Mouse (Mus musculus) kidney, postnatal 25 days (tissue): ENCODE data around the gene Bola3.
"Not testable (repeated sequence)": the region's sequence is repeated elsewhere in the genome, so short reads cannot be mapped to it uniquely, and the experiment has no call there.

Experiments used
- DNase-seq, 2 experiments: peaks; one replicate each; pipeline ENCODE4 v3.0.0; 2021; ENCODE audit warnings: mixed read lengths in 2 of 2

The Bola3 gene

DNA sequence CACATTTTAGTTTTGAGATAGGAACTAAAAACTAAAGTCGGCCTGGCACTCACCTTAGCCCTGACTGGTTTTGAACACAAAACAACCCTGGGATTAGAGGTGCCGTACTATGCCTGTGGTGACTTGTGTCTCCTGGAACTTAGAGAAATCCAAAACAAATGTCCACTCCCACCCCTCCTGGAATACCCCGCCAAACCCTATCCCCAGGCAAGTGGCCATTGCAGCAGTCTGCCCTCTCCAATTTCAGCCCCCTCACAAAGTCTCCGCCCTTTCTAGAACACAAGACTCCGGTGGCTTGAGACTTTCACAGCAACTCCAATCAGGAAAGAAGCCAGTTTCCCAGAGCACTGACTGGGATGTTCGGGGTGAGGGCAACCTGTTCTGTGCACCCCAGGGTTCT is at the start of gene Bola3:
Gene Bola3, plus strand, starts transcription at position 275 of the 400 bp plus-strand sequence.
- DNase-seq = no peak

- DNase-seq = no peak
Observed at GRCm38 (mm10) chr6:83300447-83301229, 48.3 kb upstream of the Bola3 start.

GRCm38 (mm10) chr6:83301294-83301693 is 47.7 kb upstream of the Bola3 start:
- no peak for DNase-seq

DNA sequence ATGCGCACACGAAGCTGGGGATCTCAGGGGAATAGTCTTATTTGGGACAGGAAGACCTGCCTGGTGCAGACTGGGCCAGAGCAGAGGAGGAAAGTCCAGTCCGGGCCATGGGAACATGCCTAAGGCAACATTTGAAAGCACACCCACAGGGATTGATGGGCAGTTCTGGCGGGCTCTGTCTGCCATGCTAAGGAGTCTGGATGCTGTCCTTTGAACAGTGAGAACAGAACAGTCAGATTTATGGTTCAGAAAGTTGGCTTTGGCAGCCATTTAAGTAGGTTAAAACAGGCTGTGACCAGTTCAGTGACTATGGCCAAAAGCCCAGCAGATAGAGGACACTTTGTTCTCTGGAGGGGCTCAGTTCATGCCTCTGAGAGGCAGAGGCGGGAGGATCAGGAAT is 46.7 kb upstream of the Bola3 start:
- DNase-seq = peak; percentile 23 to 62

GRCm38 (mm10) chr6:83309017-83309416 is 39.9 kb upstream of the Bola3 start:
- no peak for DNase-seq

GRCm38 (mm10) chr6:83311206-83311605 is 37.7 kb upstream of the Bola3 start:
- DNase-seq = no peak

DNA sequence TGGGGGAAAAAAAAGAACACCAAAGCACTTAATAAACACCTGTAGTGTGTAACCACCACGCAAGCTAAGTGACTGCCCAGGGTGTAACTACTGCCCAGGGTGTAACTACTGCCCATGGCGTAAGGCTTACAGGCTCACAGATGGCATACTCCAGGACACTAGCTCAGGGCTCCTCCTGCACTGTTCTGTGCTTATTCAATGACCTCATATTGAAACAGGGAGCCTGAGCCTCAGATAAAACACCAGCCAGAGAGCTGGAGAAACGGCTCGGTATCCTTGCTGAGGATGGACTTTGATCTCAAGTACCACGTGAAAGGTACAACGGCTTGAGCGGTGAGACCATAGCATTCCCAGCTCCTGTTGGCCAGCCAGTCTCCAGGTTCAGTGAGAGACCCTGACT is 36.9 kb upstream of the Bola3 start:
- DNase-seq = peak in 1 of 2 experiments; percentile 14

DNA sequence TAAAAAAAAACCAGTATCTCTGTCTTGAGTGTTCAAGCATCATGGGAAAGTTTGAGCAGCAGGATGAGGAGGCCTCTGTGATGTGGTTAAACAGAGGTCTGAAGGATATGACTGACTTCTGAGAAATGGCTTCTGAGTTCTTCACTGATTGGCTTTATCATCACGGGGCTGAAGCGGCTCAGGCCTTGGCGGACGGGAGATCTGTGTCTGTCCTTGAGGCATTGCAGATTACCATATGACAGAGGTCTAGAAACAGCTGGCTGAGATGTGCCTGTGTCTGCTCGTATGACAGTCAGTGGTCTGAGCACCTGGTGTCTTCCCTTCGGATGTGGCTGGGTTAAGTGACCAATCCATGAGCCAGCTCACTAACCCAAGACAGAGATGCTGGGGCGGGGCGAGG is 36.4 kb upstream of the Bola3 start:
- no peak for DNase-seq

DNA sequence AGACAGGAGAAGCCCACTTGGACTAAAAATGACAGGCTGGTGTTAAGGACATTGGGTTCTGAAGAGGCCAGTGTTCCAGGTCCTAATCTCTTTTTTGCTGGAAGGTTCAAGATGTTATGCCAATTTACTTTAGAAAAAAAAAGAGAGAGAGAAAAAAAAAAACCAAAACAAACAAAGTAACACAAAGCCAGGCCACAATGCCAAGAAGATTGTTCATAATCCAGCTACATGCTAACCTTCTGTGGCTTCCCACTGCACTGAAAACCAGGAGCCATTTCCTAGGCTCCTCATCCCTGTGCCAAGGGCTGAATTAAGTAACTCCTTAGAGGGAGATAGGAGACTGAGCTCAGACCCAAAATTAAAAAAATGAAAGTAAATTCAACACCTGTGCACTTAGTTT is 33.7 kb upstream of the Bola3 start:
- no peak for DNase-seq

DNA sequence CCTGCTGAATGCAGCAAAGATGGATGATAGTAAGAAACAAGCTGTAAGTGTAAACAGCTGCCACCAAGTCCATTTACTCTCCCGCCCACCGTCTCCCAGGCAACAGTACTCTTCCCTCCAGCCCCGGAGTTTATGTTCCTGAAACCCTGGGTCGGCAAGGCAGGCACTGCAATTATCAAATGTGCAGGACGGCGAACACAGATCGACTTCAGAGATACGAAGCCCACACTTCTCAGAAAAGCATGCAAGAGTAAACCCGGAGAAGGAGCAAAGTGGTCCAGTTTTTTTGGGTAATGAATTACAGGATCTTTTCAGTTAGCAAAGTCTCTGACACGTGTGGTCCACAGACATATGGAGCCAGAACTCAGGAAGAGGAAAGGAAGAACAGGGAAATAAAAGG is 32.9 kb upstream of the Bola3 start:
- peak in 1 of 2 experiments; percentile 56 for DNase-seq

GRCm38 (mm10) chr6:83317108-83317741 is 31.7 kb upstream of the Bola3 start:
- DNase-seq = peak; percentile 93 to 97

- no peak for DNase-seq
Observed at GRCm38 (mm10) chr6:83321927-83322326, 27.0 kb upstream of the Bola3 start.

DNA sequence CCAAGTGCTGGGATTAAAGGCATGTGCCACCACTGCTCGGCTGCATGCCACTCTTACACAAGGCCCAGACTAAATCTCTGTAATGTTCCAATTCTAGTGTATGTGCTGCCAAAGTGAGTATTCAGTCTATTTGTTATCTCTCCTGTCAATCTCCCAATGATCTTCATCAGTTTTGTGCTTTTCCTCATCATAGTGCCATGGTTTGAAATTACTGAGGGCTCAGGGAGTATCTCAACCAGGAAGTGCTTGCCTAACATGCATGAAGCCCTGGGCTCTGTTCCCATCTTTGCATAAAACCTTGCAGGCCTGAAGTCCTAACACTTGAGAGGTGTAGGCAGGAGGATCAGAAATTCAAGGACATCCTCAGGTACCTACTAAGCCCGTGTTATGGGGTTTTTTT is 26.2 kb upstream of the Bola3 start:
- DNase-seq = no peak

GRCm38 (mm10) chr6:83323652-83324419 is 25.1 kb upstream of the Bola3 start:
- DNase-seq = no peak

- peak; percentile 98 for DNase-seq
Observed at GRCm38 (mm10) chr6:83325525-83326393, 23.2 kb upstream of the Bola3 start, which contains the start of the genes Mthfd2 and Mob1a. Gene Mthfd2 (minus strand): TSS chr6:83325908. Gene Mob1a (plus strand): TSS chr6:83326016.

GRCm38 (mm10) chr6:83326394-83326736 is 22.6 kb upstream of the Bola3 start:
- no peak for DNase-seq

- no peak for DNase-seq
Observed at GRCm38 (mm10) chr6:83326761-83327160, 22.2 kb upstream of the Bola3 start.

- no peak for DNase-seq
Observed at GRCm38 (mm10) chr6:83327591-83328190, 21.3 kb upstream of the Bola3 start.

GRCm38 (mm10) chr6:83341387-83341786 is 7.6 kb upstream of the Bola3 start:
- no peak for DNase-seq

GRCm38 (mm10) chr6:83342957-83343356 is 6.0 kb upstream of the Bola3 start:
- DNase-seq = no peak

DNA sequence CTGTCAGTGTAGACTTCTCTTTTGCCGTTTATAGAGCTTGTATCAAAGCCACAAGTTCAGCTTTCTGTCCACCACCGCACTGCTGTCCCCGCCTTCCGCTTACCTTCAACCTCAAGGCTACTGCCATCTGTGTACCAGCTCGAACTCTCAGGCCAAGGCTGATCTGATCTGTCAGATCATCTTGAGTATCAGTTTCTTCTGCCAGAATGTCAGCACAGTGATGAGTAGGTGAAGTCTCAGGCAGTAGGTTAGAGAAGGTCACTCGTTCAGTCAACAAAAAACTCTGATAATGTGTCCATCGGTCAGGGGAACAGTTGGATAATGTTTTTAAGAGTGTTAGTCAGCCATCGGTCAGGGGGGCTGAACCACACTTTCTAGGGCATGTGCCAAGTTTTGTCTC is 3.7 kb upstream of the Bola3 start:
- DNase-seq = not testable (repeated sequence)

DNA sequence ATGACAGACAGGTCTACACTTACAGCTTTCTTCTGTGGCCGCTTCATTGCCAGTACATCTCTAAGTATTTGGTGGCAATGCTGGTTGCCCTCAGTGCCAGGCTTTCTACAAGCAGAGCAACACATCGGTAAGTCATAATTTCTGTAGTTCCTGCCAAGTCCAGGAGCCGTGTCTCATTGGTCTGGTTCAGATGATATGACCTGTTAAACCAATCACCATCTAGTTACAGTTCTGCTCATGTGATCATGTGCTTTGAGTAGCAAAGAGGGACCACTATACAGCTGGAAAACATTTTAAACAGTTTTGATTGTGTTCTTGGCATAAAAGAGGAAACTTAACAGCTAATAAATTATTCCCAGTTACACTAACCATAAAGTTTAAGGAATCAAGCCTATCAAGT is 1.0 kb upstream of the Bola3 start:
- DNase-seq = no peak
